Comparison of ENCODE assay signal across 7 mouse cellular contexts in genomic region chr2:132253603-132254002, GRCm38 (mm10). TPM values are rescaled to one million over a fixed set of nuclear protein-coding genes. Genes with fewer than 3 reads are reported as not detected.
DNase-seq lines count a peak whose midpoint lies in the region; ATAC-seq and TF ChIP-seq lines count a peak whose summit lies in the region.

No protein-coding gene starts in this region.

- peak overlapping the region; percentile 91 for H3K27ac ChIP-seq in lung, embryonic 14.5 days (ENCODE audit: low read depth)
- no peak overlapping the region for H3K27ac ChIP-seq in embryonic fibroblast, embryonic 13.5 days (ENCODE audit: insufficient read depth, low read length)
- peak overlapping the region; percentile 87 for H3K27ac ChIP-seq in limb, embryonic 12.5 days
- H3K27ac ChIP-seq in small intestine, adult 2 months (ENCODE audit: insufficient read depth, low read depth, low read length) = peak overlapping the region; percentile 54; the same call in 1 of the 2 replicates

- peak overlapping the region; percentile 67 for H3K4me2 ChIP-seq in lung, embryonic 14.5 days
- H3K4me2 ChIP-seq in limb, embryonic 12.5 days = peak overlapping the region; percentile 55

- H3K27me3 ChIP-seq in lung, embryonic 14.5 days (ENCODE audit: insufficient read depth, low read length) = no peaks in the 10 kb centered on the region
- H3K27me3 ChIP-seq in limb, embryonic 12.5 days = no peaks in the 10 kb centered on the region
- no peaks in the 10 kb centered on the region for H3K27me3 ChIP-seq in small intestine, adult 2 months (ENCODE audit: control insufficient read depth, insufficient read depth, low read length)

- TF ChIP-seq POLR2A in embryonic fibroblast, embryonic 13.5 days (IDR thresholded peaks at IDR 0.05; ENCODE audit: low read depth, low read length) = no peak
- no peak for TF ChIP-seq POLR2A in small intestine, adult 2 months (IDR thresholded peaks at IDR 0.05; ENCODE audit: low read depth, low read length)

- ATAC-seq in lung, embryonic 14.5 days (ENCODE audit: insufficient read depth) = no peak
- no peak for ATAC-seq in limb, embryonic 12.5 days (ENCODE audit: insufficient number of reproducible peaks, insufficient read depth, low FRiP score, low TSS enrichment, low read depth)

- peaks cover 8% of the 10 kb centered on the region for H3K4me1 ChIP-seq in lung, embryonic 14.5 days (ENCODE audit: insufficient read depth)
- no peaks in the 10 kb centered on the region; the same call in 1 of the 2 replicates for H3K4me1 ChIP-seq in embryonic fibroblast, embryonic 13.5 days (ENCODE audit: control insufficient read depth, insufficient read depth, low read length)
- peaks cover 19% of the 10 kb centered on the region for H3K4me1 ChIP-seq in limb, embryonic 12.5 days (replicated peaks)
- no peaks in the 10 kb centered on the region; the same call in 1 of the 2 replicates for H3K4me1 ChIP-seq in small intestine, adult 2 months (ENCODE audit: control insufficient read depth, insufficient read depth, insufficient read length, low read length)

- peak overlapping the region; percentile 57 for H3K9ac ChIP-seq in lung, embryonic 14.5 days
- peak overlapping the region; percentile 59 for H3K9ac ChIP-seq in limb, embryonic 12.5 days (replicated peaks)

- H3K9me3 ChIP-seq in lung, embryonic 14.5 days (ENCODE audit: low read depth, low read length) = no peaks in the 10 kb centered on the region
- H3K9me3 ChIP-seq in limb, embryonic 12.5 days = no peaks in the 10 kb centered on the region

- peak; percentile 17 for DNase-seq in lung, embryonic 14.5 days
- no peak for DNase-seq in lung, postnatal 14 days
- DNase-seq in frontal cortex, postnatal 14 days (ENCODE audit: low spot score in 2 of 2) = no peak
- DNase-seq in gastrocnemius, postnatal 14 days = no peak

- no peak for TF ChIP-seq CTCF in lung, embryonic 14.5 days (IDR thresholded peaks at IDR 0.05; ENCODE audit: low read depth)
- TF ChIP-seq CTCF in embryonic fibroblast, embryonic 13.5 days (IDR thresholded peaks at IDR 0.05; ENCODE audit: borderline replicate concordance, insufficient read depth, low read length) = no peak
- TF ChIP-seq CTCF in small intestine, adult 2 months (IDR thresholded peaks at IDR 0.05; ENCODE audit: extremely low read depth, insufficient read length, insufficient replicate concordance, low read depth, low read length) = no peak

- H3K4me3 ChIP-seq in lung, embryonic 14.5 days (ENCODE audit: low read depth, low read length) = peak overlapping the region; percentile 67
- H3K4me3 ChIP-seq in embryonic fibroblast, embryonic 13.5 days (ENCODE audit: insufficient read depth, low read length) = peak overlapping the region; percentile 37
- peak overlapping the region; percentile 51 for H3K4me3 ChIP-seq in limb, embryonic 12.5 days (replicated peaks)
- no peak overlapping the region for H3K4me3 ChIP-seq in small intestine, adult 2 months (ENCODE audit: low read depth, low read length)

- H3K36me3 ChIP-seq in lung, embryonic 14.5 days (ENCODE audit: insufficient read depth) = peaks cover 25% of the 10 kb centered on the region
- peaks cover 25% of the 10 kb centered on the region for H3K36me3 ChIP-seq in limb, embryonic 12.5 days
- H3K36me3 ChIP-seq in small intestine, adult 2 months (ENCODE audit: control insufficient read depth, insufficient read depth, low read length) = peaks cover 2% of the 10 kb centered on the region; the same call in 1 of the 2 replicates

- intact Hi-C loops in gastrocnemius, postnatal 14 days (cut with DNase I; ENCODE audit: low total_unique reads) = no loop called here

- under 1% methylated on average over 7 of the region's 7 CpGs for WGBS in lung, embryonic 14.5 days
- 2% methylated on average over 7 of the region's 7 CpGs for WGBS in limb, embryonic 12.5 days
- 1% methylated on average over 7 of the region's 7 CpGs for WGBS in small intestine, adult 2 months

RNA-seq across cellular contexts. Expression of gene Pcna, which starts 0.5 kb away (rescaled TPM):
- 335 and 339 TPM in 2 replicates for polyA plus RNA-seq in lung, embryonic 14.5 days (2014; fragmentation: Nextera tagmentation; extraction: Ambion mirVana)
- 148 and 203 TPM in 2 replicates for polyA plus RNA-seq in embryonic fibroblast, embryonic 13.5 days (2011; ENCODE audit: insufficient read length, low read depth, missing spikeins)
- polyA plus RNA-seq in limb, embryonic 12.5 days (2016; fragmentation: Nextera tagmentation; extraction: Ambion mirVana) = 311 and 315 TPM in 2 replicates
- polyA plus RNA-seq in small intestine, adult 2 months (2012; rRNA removed) = 32.6 and 54.9 TPM in 2 replicates
- total RNA-seq in gastrocnemius, postnatal 14 days (2021) = 10 to 100 TPM; 24.7 to 29.9 TPM

RNA-seq across cellular contexts. Expression of gene Tmem230, which starts 6.0 kb away (rescaled TPM):
- polyA plus RNA-seq in lung, embryonic 14.5 days (2014; fragmentation: Nextera tagmentation; extraction: Ambion mirVana) = 36.7 and 39.9 TPM in 2 replicates
- polyA plus RNA-seq in embryonic fibroblast, embryonic 13.5 days (2011; ENCODE audit: insufficient read length, low read depth, missing spikeins) = 31.5 and 32.8 TPM in 2 replicates
- 46.8 and 47.3 TPM in 2 replicates for polyA plus RNA-seq in limb, embryonic 12.5 days (2016; fragmentation: Nextera tagmentation; extraction: Ambion mirVana)
- polyA plus RNA-seq in small intestine, adult 2 months (2012; rRNA removed) = 112 and 227 TPM in 2 replicates
- total RNA-seq in gastrocnemius, postnatal 14 days (2021) = 10 to 100 TPM; 20.4 to 22.1 TPM

RNA-seq across cellular contexts. Expression of gene Cds2, which starts 9.3 kb away (rescaled TPM):
- 17.1 and 20.7 TPM in 2 replicates for polyA plus RNA-seq in lung, embryonic 14.5 days (2014; fragmentation: Nextera tagmentation; extraction: Ambion mirVana)
- 52.2 and 53.5 TPM in 2 replicates for polyA plus RNA-seq in embryonic fibroblast, embryonic 13.5 days (2011; ENCODE audit: insufficient read length, low read depth, missing spikeins)
- polyA plus RNA-seq in limb, embryonic 12.5 days (2016; fragmentation: Nextera tagmentation; extraction: Ambion mirVana) = 26.7 and 34.2 TPM in 2 replicates
- 9.6 and 21.2 TPM in 2 replicates for polyA plus RNA-seq in small intestine, adult 2 months (2012; rRNA removed)
- total RNA-seq in gastrocnemius, postnatal 14 days (2021) = 10 to 100 TPM; 22.2 to 22.4 TPM
